Mouse (Mus musculus) thymus, postnatal 0 days (tissue): ENCODE measurements around the gene Fam196a. TPM values are rescaled to one million over a fixed set of nuclear protein-coding genes. Genes with fewer than 3 reads are reported as not detected.
A peak's percentile ranks its signal among the peaks of the same experiment; 100 is the strongest.

Source experiments
- DNase-seq: peaks from one replicate; pipeline ENCODE4 v3.0.0-alpha.2; 2015; ENCODE audit warnings: low spot score
- polyA plus RNA-seq: library from polyadenylated mRNA; unstranded; fragments of >200 nt; fragmentation: Nextera tagmentation; extraction: Ambion mirVana; gene quantifications from 2 replicates; pipeline ENCODE4 v1.2.1, GENCODE M21; 2015

Gene Fam196a
- polyA plus RNA-seq: 0.15 and 0.30 TPM in 2 replicates

DNA sequence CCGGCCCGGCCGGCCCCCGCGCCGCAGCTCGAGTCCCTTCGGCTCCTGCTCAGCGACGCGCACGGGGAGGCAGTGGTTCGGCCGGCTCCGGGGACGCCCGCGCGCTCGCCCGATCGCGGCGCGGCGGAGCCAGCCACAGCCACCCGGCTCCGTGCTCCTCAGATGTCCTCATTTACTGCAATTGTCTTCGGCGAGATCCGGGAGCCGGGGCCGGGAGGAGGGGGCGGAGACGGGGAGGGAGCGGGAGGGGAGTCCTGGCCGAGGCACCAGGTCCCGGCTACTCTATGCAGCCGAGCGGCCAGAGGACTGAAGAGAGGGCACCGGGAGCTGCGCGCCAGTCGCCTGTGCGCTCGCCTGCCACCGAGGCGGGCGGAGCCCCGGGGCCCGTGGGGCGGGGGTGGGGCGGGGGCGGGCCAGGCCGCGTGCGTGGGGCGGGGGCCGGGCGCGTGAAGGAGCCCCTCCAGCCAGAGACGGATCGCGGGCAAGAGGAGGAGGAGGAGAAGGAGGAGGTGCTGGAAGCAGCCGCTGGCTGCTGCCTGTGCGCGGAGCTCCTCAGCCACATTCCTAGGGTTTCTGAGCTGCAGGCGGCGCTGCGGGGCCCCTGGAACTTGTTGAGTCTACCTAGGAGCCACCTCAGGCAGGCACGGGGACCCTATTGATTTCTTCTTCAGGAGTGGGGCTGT lies at the start of gene Fam196a:
Gene Fam196a, minus strand, starts transcription at position 504 of the 683 bp plus-strand sequence.
- DNase-seq: no peak

DNA sequence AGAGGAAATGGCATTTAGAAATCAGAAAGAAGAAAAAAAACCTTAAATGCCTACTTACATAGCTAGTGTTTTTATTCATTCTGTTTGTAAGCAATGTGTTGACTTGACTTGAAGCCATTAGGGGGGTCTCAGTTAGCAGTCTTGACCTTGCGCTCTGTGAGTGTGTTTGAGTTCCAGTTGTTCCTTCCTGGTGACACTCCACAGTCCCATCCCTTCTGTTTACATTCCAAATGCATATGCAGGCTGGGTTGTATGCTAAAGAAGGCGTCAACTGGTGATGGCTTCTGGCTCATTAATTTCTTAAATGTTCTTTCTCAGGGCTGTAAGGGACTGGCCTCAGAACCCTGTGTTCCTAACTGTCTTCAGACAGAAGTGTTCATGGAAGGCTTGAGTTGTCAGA lies 23.4 kb upstream of the Fam196a start:
- DNase-seq: no peak

DNA sequence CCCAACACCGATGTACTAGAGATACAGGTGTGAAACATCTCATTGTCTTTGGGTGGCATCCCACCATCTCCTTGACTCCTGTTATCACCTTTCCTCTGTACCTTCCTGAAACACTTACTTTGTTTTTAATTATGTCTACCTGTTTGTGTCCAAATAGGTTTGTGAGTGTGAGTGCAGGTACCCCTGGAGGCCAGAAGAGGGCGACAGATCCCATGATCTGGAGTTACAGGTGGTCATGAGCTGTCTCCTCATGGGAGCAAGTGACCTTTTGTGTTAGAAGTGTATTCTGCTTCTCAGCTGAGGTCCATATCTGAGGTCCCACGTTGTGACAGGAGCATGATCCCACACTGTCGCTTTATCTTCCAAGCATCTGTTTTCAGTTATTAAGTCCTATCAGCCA lies 22.6 kb upstream of the Fam196a start:
- DNase-seq: peak; percentile 25

DNA sequence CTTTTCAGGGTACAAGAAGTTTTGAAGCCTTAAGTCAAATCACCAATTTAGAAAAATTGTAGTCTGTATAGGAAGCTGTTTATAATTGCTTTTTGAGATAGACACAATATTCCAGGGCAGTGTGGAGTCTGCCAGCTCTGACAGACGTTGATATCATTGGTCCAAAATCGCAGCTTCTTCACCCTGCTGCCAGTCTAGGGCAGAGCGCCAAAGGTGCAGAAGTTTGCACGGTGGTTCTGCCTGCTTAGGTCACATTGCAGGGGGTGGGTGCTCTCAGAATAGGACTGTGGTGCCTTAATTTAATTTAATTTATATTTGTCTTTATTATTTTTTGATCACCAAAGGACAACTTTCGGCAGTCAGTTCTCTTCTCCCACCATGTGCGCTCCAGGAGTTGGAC lies 20.9 kb upstream of the Fam196a start:
- no peak for DNase-seq

DNA sequence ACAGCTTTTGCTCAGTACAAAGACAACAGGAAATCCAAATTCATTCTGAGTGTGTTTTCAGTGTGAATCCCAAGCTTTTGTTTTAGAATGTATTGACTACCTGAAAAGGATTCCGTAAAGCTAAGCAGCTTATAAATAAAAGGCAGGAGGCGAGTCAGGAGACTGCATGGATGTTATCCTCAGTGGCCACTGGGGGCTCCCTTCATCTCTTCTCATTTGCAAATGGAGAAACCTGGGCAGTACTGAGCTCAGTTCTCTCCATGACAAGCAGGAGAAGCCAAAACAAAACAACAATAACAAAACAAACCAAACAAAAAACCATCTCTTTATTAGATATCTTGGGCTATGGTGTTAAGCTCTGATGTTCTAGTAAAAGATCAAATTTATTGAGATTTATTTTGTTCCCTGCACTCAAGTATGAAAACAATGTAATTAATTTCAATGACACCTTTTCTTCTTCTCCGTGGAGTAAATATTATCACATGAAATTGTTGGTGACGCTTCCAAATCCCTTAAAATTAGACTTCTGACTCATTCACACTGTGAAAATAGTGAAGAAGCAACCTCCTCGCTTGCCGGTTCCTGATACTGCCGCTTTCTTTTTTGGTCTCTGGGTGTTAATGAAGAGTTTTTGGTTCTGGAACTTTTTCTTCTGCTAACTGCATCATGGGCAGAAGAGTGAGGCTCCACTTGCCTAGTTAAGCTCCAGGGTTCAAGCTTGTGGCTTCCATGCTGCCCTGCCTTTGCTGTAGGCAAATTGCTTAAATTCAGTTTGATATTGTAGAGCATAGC lies 7.9 kb upstream of the Fam196a start:
- DNase-seq: no peak

DNA sequence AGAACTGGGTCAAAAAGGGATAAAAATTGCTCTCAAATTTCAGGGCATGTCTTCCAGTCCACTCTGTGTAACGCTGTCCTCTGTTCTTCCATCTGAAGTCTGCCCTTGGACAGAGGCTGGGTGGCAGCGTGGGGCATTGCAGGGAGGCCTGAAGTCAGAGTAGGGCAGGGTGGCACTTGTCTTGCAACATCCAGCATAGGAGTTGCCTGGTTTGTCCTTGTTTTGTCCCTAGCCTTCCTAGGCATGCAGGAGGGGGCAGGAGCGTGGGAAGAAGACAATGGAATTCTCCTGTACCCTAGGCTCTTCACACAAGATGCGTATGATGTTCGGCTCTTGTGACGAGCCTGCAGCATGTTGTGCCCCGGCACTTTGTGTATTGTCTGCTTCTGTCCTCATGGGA lies 5.5 kb upstream of the Fam196a start:
- no peak for DNase-seq

DNA sequence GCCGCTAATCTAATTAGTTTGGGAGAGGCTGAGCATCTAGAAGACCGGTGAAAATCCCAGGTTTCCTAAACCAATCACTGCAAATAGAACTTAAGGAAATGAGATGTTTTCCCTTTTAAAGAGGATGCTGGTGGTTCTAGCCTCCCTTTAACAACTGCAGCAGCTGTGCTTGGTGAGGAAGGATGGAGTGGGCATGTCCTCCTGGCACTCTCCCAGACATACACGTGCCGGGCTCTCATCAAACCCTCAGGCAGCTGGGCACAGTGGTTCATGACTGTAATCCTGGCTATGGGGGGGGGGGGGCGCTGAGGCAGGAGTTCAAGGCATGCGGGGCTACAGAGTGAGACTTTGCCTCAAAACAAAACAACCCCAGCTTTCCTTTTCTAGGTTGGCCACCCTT lies 4.8 kb upstream of the Fam196a start:
- no peak for DNase-seq

DNA sequence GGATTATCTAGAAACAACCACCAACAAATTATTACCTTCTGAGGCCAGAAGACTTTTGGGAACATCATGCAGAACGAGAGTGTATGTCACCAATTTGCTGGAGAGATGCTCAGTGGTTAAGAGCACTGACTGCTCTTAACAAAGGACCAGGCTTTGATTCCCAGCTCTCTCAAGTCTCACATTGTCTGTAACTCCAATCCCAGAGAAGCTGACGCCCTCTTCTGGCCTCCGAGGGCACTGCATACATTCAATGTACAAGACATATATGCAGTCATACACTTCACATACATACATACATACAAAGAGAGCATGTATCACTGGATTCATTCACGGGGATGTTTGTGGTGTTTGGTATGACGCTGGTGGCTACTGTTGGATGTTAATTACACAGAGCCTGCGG lies 3.7 kb upstream of the Fam196a start:
- DNase-seq: no peak

DNA sequence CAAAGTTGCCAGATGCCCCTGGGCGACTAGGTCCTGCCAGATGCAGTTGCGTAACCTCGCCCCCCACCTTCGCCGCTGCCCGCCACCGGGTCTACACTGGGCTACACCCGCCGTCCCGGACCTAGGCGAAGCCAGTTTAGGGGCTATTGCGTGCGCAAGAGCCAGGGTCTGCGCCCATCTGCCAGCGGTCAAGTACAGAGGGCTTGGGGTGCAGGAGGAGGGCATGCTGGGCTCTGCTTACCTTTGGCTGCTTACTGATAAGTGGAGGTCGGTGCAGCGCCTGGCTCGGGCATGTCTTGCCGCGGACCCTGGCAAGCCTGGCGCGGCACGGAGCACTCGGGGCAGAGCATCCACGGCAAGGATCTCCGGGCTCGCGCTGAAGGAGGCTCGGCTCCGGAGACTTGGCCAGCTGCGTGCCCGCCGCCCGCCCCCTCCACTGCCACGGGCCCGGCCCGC lies 731 bp downstream of the Fam196a start:
- DNase-seq: no peak

DNA sequence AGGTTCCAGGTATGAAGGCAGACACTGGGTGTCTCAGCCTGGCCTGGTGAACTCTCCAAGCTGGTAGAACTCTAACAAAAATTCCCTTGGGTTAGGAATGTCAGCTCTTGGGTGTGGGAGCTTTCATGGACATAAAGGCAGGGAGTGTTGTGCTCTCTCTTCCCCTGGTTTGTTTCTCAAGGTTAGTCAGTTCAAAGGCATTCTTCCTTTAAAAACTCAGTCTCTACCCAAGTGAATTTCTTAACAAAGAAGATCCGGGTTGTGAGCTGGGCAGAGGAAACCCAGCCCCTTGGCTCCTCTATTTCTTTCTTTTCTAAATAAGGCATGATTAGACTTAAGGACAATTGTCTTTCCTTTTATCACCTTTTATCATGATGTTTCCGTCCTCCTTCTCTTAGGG lies 6.3 kb downstream of the Fam196a start:
- no peak for DNase-seq

DNA sequence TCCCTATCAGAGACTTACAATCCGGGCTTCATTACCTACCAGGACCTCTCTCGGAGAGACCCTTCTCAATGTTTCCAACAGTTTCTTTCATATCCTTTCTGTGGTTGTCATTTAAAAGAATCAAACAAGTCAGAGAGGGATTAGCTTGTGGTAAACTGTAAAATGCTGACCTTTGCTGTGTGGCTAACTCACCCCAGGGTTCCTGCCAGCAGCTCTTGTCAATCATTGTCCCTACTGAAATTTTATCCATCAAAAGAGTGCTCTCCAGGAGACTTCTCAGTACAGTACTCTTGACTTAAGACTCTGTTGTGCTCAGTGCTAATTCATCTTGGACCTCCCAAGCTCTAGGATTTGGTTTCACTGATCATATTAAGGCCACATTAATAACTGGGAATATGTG lies 36.2 kb downstream of the Fam196a start:
- DNase-seq: no peak

DNA sequence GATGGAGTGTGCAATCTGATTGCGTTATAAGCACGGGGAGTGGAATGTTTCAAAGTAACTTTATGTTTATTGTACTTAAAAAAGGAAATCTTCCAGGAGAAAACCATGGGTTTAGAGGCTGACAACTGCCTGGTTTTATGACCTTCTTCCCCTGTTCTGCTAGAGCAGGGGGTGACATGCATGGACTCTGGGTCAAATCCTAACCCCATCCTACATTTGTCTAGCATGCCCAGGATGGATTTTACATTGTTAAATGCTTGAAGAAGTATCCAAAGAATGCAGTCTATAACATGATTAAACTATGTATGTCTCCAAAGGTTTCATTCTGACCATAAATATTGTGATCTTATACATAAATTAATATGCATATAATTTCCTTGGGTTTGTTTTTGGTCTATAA lies 38.8 kb downstream of the Fam196a start:
- no peak for DNase-seq

DNA sequence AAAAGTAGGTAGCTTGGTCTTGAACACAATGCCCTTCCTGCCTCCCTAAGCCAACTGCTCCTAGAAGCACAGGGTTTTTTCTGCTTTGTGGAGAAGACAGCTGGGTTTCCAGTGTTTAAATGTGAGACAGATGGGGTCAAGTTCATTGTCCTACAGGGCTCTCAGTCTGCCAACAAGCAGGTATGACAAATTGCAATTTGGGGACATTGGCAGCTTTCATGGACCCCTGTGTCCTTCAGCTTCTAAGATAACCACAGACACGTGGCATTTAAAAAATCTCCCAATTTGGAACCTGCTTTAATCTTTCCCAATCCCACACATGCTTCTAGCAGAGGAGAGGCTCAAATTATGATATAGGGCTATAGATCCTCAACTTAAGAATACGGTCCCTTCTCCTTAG lies 43.6 kb downstream of the Fam196a start:
- DNase-seq: no peak

DNA sequence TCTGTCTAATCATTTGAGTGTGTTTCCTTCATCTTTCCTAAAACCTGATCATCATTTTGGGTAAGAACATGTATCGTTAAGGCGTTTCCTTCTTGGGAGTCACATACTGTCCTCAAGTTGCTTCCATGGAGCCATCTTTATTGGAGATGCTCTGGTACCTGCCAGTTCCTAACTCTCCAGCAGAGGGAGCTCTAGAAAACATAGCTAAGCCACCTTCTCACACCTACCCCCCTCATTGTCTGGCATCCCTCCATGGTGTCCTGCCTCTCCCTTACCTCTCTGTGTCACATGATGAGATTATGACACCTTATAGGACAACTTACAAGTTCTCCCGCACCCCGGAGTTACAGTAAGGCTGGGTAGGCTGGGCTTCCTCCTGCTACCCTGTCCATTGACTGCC lies 45.3 kb downstream of the Fam196a start:
- peak; percentile 9 for DNase-seq

DNA sequence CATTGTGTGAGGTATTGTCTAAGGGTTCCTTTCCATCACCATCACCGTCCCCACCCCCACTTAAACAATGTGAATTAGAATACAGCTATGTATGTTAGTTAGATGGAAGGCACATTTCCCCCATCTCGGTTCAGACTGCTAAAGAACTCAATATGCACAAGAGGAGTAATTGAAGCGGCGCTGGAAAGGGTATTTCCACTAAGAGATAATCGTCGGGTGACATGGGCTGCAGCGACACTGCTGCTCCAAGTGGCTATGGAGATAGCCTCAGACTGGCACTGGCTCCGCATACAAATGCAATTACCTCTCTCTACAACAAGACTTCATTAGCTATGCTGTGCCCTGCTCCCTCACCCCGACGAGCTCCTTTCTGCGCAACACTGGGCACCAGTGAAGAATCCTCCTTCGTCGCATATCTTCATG lies 45.8 kb downstream of the Fam196a start:
- DNase-seq: no peak

DNA sequence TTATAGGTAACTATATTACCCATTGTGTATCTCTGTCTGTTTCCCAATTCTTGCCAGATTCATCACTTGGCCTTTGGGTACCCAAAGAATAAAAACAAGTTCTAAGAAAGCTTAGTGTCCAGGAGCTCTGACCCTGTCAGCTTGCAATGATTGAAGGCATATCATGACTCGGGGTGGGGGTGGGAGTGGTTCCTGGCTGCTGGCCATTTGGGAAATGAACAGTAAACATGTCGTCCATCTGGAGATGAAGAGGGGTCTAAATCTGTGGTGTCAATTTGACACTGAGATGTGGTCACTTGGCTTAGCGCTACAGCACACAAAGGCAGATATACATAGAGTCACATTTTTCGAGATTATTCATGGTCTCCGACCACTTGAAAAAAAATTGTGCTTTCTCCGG lies 54.7 kb downstream of the Fam196a start:
- no peak for DNase-seq

DNA sequence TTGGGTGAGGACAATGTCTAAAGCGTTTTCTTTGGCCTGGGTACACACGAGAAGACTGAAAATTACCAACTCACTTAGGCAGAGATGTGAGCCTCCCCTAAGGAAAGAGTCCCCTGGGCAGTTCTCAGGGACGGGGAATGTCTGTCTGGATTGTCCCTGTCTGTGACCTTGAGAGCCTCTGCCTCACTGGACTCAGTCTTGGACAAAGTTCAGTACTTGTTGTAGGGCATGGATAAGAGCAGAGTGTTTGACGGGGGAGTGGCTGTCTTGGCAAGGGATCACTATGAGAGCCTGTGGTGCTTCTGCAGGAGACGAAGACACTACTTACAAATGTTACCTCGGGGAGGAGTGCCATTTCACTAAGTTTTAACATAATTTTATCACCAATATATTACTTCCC lies 57.8 kb downstream of the Fam196a start:
- DNase-seq: no peak

DNA sequence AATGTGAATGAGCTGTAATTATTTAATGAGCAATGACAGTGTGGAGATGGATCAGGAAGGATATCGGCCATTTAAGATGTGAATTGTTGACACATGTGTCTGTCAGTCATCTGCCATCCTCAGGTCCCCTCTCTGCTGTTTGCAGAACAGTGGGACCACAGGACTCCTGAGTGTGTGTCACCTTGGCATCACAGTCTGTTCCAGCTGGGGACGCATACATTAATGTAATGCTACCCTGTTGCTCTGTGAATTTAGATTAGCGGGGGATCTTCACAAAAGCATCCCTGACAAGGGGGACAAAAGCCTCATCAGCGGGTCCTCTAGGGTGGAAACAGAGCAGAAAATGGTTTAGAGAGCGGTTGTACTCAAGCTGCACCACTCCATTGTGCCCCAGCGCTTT lies 59.2 kb downstream of the Fam196a start:
- DNase-seq: no peak

DNA sequence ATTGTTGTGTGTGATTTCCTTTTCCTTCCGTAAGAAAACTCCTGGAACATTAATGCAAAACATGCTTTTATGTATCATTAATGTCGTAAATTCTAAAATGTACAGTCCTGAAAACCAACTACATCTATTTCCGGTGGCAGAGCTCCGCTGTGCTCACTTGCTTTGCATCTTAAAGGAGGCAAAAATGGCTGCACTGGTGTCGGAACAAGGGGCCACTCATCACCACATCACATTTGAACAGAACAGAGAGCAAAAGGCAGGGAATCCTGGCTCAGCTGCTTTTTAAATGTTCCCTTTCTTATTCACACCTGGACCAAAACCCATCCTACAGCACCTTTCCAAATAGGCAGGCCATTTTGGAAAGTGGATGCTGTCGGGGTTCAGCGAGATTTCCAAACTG lies 65.2 kb downstream of the Fam196a start:
- no peak for DNase-seq

DNA sequence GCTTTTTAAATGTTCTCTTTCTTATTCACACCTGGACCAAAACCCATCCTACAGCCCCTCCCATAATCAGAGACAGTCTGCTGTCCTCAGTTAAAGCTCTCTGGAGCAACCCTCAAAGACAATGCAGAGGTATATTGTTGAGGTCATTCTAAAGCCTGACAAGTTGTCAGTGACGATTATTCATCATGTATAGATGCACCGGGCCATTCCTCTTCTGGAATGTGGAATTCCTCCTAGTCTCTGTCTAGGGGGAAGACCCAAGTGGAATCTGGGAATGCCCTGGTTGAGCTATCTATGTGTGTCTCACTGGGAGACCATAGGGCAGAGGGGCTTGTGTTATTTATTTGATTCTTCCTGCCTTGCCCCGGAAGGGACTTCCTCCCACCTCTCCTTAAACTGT lies 65.7 kb downstream of the Fam196a start:
- DNase-seq: no peak

DNA sequence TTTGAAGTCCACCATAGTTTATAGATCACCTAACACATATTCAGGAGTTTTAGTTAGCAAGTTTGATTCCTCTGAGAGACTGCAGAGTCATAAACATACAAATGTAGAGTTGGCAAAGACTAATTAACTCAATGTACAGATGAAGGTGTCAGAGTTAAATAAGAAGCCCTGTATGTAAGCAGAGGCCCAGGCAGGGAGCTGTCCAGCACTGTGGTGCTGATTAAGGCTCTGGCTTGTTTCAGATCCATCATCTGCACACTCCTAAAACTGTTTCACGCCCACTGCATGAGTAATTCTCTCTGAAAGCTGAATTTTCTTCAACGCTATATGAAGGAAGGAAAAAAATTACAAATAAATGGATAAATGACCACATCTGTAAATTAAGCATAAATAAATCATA lies 74.1 kb downstream of the Fam196a start:
- peak; percentile 49 for DNase-seq

DNA sequence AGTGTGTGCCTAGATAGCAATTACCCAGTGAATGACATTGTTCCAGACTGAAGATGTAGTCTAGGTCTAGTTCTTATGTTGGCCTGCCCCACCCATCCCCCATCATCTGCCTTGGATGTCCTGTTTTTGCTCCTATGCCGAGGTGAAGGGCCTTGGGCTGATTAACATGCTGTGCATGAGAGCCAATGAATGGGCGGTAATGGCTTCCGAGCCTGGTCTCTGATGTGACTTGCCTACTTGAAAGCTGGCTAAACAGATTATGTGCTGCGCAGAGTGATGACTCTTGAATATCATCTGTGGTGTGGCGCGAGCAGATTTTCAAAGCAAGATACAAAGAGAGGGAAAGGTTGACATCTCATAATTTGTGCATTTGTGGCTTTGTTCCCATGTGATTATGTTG lies 76.2 kb downstream of the Fam196a start:
- no peak for DNase-seq

DNA sequence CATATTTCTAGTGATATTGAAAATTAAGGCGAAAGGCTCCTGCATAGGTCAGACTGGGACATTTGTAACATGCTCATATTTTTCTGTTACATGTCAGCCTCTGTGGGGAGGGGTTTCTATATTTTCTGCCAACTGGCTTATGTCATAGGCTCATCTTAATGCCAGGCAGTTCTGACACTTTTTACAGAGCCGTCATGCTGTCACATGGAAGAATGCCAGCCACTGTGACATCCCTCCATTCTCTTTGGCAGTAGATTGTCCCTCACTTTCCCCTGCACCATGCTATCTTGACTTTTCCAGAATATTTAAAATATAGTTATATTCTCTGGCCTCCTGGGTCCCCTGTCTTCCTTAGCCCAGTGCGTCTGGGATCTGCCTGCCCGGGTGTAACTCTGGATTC lies 95.5 kb downstream of the Fam196a start:
- no peak for DNase-seq
